Mouse (Mus musculus): Measurements from ENCODE around the gene Vmp1.

The Vmp1 gene

DNA sequence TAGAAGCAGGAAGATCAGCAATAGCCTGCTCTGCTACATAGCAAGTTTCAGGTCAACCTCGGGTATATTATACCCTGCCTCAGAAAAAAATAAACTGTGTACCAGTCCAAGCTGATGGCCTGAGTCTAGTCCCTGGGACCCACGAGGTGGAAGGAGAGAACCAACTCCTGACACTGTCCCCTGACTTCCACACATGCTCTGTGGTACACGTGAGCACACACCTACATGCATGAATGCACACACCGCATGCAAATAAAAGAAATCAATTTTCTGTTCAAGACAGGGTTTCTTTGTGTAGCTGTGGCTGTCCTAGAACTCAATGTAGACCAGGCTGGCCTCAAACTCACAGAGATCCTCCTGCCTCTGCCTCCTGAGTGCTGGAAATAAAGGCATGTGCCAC is 125.4 kb downstream of the Vmp1 start:
- no peak for DNase-seq (ENCODE audit: low spot score)

DNA sequence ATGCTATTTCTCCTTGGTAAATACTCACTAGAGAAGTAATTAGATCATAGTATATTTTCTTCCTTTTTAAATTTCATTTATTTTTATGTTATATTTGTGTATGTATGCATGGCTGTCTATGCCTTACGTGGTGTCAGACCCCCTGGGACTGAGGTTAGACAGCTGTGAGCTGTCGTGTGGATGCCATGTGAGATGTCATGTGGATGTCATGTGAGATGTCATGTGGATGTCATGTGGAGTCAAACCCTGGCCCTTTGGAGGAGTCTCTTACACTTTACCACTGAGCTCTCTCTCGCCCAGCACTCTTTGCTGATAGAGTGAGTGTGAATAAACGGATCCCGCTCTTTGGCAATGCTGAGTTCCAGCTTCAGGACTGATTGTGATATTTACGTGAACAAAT is 130.1 kb downstream of the Vmp1 start:
- DNase-seq (ENCODE audit: low spot score) = no peak

- no peak for DNase-seq (ENCODE audit: low spot score)
Observed at GRCm38 (mm10) chr11:86547412-86547811, 136.2 kb downstream of the Vmp1 start.

DNA sequence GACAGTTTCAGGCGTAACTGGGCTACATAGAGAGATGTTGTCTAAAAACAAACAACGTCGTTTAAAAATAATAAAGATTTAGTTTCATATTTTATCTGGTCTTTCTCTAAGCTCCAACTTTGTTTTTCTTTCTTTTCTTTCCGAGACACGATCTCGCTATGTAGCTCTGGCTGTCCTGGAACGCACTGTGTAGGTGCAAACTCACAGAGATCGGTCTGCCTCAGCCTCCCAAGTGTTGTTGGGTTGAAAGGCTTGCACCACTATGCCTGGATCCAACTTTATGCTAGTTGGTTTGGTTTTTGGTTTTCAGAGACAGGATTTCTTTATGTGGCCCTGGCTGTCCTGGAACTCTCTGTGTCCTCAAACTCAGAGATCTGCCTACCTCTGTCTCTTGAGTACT is 138.1 kb downstream of the Vmp1 start:
- no peak for DNase-seq (ENCODE audit: low spot score)

- DNase-seq (ENCODE audit: low spot score) = peak; percentile 98
Observed at GRCm38 (mm10) chr11:86544639-86545299, 138.9 kb downstream of the Vmp1 start, which contains the start of the genes Rps6kb1 and Tubd1. TSS of gene Rps6kb1 (minus strand) at chr11:86544805. TSS of gene Tubd1 (plus strand) at chr11:86544991.

DNA sequence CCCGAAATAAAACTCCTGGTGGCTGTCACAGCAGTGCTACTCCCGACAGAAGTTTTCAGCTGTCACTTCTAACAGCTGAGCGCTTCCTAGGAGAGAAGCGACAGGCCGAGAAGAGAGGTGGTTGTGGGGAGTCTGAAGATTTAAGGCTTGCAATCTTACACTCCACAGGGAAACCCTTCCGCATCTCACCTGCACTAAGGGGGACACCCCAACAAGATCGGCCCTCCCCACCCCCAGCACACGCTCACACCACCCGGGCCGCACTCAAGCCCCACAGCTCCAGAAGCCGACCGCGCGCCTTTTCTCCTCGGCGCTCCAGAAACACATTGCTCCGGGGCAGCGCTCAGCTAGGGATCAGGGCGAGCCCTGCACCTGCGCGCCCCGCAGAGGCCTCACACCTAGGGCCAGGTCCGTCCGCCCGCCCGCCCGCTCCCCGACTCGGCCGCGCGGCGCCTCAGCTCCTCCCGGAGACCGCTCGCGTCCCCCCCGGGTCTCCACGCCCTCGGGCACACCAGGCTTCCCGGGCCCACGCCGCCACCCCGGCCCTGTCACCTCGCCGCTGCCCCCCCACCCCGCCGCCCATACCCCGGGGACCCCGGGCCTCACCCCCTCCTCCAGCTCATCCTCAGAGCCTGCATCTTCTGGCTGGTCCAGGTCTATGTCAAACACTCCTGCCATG is 139.5 kb downstream of the Vmp1 start:
- DNase-seq (ENCODE audit: low spot score) = no peak

GRCm38 (mm10) chr11:86542851-86543250 is 140.8 kb downstream of the Vmp1 start:
- DNase-seq (ENCODE audit: low spot score) = no peak

DNA sequence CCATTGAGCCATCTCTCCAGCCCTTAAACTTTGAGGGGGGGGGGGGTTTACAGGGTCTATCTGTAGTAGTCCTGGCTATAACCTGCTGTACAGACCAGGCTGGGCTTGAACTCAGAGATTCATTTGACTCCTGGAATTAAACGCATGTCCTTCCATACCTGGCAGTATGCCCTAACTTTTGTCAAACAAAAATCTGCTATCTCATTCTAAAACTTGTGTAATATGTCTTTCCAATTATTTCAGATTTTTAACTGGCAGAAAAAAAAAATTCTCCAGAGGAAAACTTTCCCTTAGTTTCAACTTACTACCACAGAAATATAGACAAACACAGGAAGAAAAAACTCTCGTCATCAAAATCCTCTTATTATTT is 143.2 kb downstream of the Vmp1 start:
- DNase-seq (ENCODE audit: low spot score) = no peak

- DNase-seq (ENCODE audit: low spot score) = no peak
Observed at GRCm38 (mm10) chr11:86539716-86540475, 143.7 kb downstream of the Vmp1 start.

- DNase-seq (ENCODE audit: low spot score) = no peak
Observed at GRCm38 (mm10) chr11:86538786-86539185, 144.8 kb downstream of the Vmp1 start.

GRCm38 (mm10) chr11:86534201-86534910 is 149.3 kb downstream of the Vmp1 start:
- no peak for DNase-seq (ENCODE audit: low spot score)
